Mouse (Mus musculus) heart, postnatal 4 days (tissue): ENCODE measurements around the gene Arhgap6. TPM values are rescaled to one million over a fixed set of nuclear protein-coding genes. Genes with fewer than 3 reads are reported as not detected.
A peak's percentile ranks its signal among the peaks of the same experiment; 100 is the strongest.
"Not testable (repeated sequence)": the region's sequence is repeated elsewhere in the genome, so short reads cannot be mapped to it uniquely, and the experiment has no call there.

ENCODE experiments used
- DNase-seq: peaks from one replicate; pipeline ENCODE4 v3.0.0; 2021
- total RNA-seq, 2 experiments: library from RNA; stranded (reverse); gene quantifications; 2 replicates each; pipeline ENCODE4 v1.2.3; 2021

Gene Arhgap6
- total RNA-seq, 2 experiments from 2014 or later = 6.7 to 7.4 TPM

GRCm38 (mm10) chrX:169319066-169319760 lies 524.3 kb downstream of the Arhgap6 start:
- DNase-seq = peak; percentile 7

- DNase-seq = peak; percentile 90
Observed at GRCm38 (mm10) chrX:169319945-169320667, 525.2 kb downstream of the Arhgap6 start, which contains the start of gene Hccs. TSS of gene Hccs (minus strand) at chrX:169320372.

- not testable (repeated sequence) for DNase-seq
Observed at GRCm38 (mm10) chrX:169320668-169321005, 525.7 kb downstream of the Arhgap6 start.

- DNase-seq = no peak
Observed at GRCm38 (mm10) chrX:169325929-169326595, 531.2 kb downstream of the Arhgap6 start.

- DNase-seq = peak; percentile 60
Observed at GRCm38 (mm10) chrX:169332264-169332663, 537.4 kb downstream of the Arhgap6 start.

GRCm38 (mm10) chrX:169337559-169337958 lies 542.7 kb downstream of the Arhgap6 start:
- no peak for DNase-seq

- no peak for DNase-seq
Observed at GRCm38 (mm10) chrX:169338213-169338612, 543.3 kb downstream of the Arhgap6 start.

Other genes with a start within 250 kb of the Arhgap6 start
- gene Frmpd4, start 217.9 kb upstream of the Arhgap6 start, total RNA-seq = not detected
- 10 to 100 TPM; 43.5 to 52.4 TPM for gene Msl3, start 121.2 kb upstream of the Arhgap6 start, total RNA-seq